Mouse (Mus musculus): Measurements from ENCODE around the gene Setd1a.

DNA sequence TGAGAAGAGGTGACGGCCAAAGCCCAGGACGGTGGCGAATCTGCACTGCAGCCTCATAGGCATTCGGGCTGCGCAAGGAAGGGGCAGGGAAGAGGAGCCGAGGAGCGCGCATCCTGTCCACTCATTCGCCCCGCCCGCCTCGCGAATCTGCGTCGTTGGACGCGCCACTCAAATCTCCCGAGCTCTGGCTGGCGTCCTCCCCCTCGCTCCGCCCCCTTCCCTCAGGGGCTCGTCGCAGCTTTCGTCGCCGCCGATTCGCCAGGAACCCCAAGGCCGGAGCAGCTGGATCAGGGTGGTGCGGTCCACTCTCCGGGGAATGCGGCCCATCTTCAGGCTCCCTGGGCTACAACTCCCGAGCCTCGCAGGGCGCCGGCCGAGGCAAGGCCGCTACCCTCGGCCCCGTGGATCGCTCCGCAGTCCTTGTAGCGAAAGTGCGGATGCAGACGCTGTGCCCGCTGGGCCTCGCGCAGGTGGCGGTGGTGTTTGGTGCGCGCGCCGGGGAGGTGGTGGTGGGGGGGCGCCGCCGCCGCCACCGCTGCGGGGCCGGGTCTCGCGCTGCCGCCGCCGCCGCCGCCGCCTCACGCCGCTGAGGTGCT is 506 bp downstream of the Setd1a start:
- TF ChIP-seq CTCF (IDR thresholded peaks at IDR 0.05; ENCODE audit: borderline replicate concordance, extremely low read depth, insufficient read depth, insufficient read length) (no peak), POLR2A (IDR thresholded peaks at IDR 0.05; ENCODE audit: borderline replicate concordance, extremely low read depth, insufficient read depth, insufficient read length, poor library complexity, severe bottlenecking) (peak; percentile 43)

All from brain, embryonic 14.5 days (tissue).